Mouse (Mus musculus) hindbrain, embryonic 10.5 days (tissue): ENCODE data around the gene Pcolce2. TPM values are rescaled to one million over a fixed set of nuclear protein-coding genes. Genes with fewer than 3 reads are reported as not detected.
A peak's percentile ranks its signal among the peaks of the same experiment; 100 is the strongest.
"Not testable (repeated sequence)": the region's sequence is repeated elsewhere in the genome, so short reads cannot be mapped to it uniquely, and the experiment has no call there.

ENCODE experiments used
- DNase-seq: peaks from one replicate; pipeline ENCODE4 v3.0.0-alpha.2; 2017; ENCODE audit warnings: low spot score
- H3K27ac ChIP-seq: fragments of 300-500 bp; sonication (generic); 2 replicates; pipeline ENCODE4 v1.5.1; 2016; ENCODE audit warnings: mild to moderate bottlenecking, moderate library complexity
- H3K27me3 ChIP-seq: fragments of 300-500 bp; sonication (generic); 2 replicates; pipeline ENCODE4 v1.6.1; 2016; ENCODE audit warnings: mild to moderate bottlenecking; ENCODE audit not compliant: poor library complexity, insufficient read depth, severe bottlenecking
- H3K36me3 ChIP-seq: fragments of 300-500 bp; sonication (generic); 2 replicates; pipeline ENCODE4 v1.6.1; 2016; ENCODE audit warnings: mild to moderate bottlenecking, moderate library complexity
- H3K4me1 ChIP-seq: fragments of 300-500 bp; sonication (generic); replicated peaks from 2 replicates; pipeline ENCODE4 v1.6.1; 2016; ENCODE audit warnings: mild to moderate bottlenecking
- H3K4me3 ChIP-seq: fragments of 300-500 bp; sonication (generic); 2 replicates; pipeline ENCODE4 v1.5.1; 2016; ENCODE audit warnings: mild to moderate bottlenecking, moderate library complexity
- H3K9me3 ChIP-seq: fragments of 300-500 bp; sonication (generic); 2 replicates; pipeline ENCODE4 v1.6.1; 2016; ENCODE audit warnings: mild to moderate bottlenecking, moderate library complexity
- WGBS: fragments of 180-500 bp; shearing (Covaris S2); methylation state at CpG from one replicate; pipeline ENCODE4 v1.1.7; 2016; 5-methylcytosine and 5-hydroxymethylcytosine counted together
- polyA plus RNA-seq: library from polyadenylated mRNA; unstranded; fragments of >200 nt; fragmentation: Nextera tagmentation; extraction: Ambion mirVana; gene quantifications from 2 replicates; pipeline ENCODE4 v1.2.1, GENCODE M21; 2016

Gene Pcolce2
- polyA plus RNA-seq, 1 experiment from 2014 or later = 1.6 TPM

DNA sequence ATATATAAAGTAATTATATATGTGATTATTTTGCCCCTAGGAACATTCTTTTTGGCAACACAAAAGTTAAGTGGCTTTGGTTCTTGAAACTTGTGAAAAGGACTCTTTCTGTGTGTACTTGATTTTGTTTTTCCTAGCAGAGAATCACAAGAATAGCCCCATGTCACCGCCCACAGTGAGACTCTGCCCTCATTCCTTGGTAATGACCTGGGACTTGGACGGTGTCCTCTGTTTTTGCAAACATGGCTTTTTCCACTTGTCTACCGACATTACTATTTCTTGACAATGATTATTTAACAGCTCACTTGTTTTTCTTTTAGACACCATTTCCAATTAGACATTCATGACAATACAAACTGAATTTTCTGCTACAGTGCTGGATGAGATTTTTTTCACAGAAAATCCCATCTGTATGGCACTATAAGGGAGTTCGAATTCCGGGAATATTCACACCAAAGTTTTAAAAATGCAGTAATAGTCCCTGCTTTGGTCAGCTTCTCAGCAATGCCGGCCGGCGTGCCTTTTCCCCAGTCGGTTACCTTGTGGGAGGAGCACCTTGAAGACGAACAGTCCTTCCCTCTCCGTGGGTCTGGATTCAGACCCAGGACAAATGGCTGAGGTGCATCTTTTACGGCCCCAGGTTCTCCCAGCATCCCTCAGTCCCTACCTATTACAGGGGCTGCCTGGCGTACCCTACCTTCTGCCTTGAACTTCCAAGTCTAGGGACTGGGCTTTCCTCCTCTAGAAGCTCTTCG is 22.4 kb upstream of the Pcolce2 start:
- H3K4me1 ChIP-seq = peaks cover 14% of the 10 kb centered on the region
- H3K27me3 ChIP-seq = no peaks in the 10 kb centered on the region
- H3K9me3 ChIP-seq = no peaks in the 10 kb centered on the region
- no peak for DNase-seq
- H3K27ac ChIP-seq = no peak overlapping the region
- H3K4me3 ChIP-seq = no peak overlapping the region
- WGBS = 83% methylated on average over 14 of the region's 14 CpGs
- H3K36me3 ChIP-seq = no peaks in the 10 kb centered on the region

- WGBS = 81% methylated on average over 3 of the region's 3 CpGs
- Histone ChIP-seq H3K36me3 (no peaks in the 10 kb centered on the region), H3K4me3 (no peak overlapping the region), H3K27ac (no peak overlapping the region), H3K4me1 (peaks cover 14% of the 10 kb centered on the region), H3K27me3 (no peaks in the 10 kb centered on the region), H3K9me3 (no peaks in the 10 kb centered on the region)
- no peak for DNase-seq
Observed at GRCm38 (mm10) chr9:95615961-95616360, 21.4 kb upstream of the Pcolce2 start.

DNA sequence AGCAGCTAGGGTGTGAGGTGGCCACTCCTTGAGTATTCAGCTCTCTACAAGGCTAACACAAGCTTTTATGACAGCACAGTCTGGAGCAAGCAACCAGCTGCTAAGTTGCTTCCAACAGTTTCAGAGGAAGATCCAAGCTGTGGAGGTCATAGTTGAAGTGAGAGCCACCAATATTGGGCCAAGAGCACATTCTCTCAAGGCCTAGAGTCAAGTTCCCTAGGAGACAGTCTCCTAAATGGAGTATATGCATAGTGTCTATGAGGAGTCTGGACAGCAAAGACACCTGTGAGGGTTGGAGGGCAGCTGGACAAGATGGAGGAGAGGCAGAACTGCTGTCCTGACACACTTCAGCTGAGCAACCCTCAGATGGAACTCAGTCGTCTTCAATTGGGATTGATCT is 18.8 kb upstream of the Pcolce2 start:
- no peak for DNase-seq
- H3K36me3 ChIP-seq = no peaks in the 10 kb centered on the region
- H3K27ac ChIP-seq = no peak overlapping the region
- H3K9me3 ChIP-seq = no peaks in the 10 kb centered on the region
- WGBS = 86% methylated on average over 1 of the region's 1 CpGs
- no peak overlapping the region for H3K4me3 ChIP-seq
- no peaks in the 10 kb centered on the region for H3K27me3 ChIP-seq
- peaks cover 8% of the 10 kb centered on the region for H3K4me1 ChIP-seq

DNA sequence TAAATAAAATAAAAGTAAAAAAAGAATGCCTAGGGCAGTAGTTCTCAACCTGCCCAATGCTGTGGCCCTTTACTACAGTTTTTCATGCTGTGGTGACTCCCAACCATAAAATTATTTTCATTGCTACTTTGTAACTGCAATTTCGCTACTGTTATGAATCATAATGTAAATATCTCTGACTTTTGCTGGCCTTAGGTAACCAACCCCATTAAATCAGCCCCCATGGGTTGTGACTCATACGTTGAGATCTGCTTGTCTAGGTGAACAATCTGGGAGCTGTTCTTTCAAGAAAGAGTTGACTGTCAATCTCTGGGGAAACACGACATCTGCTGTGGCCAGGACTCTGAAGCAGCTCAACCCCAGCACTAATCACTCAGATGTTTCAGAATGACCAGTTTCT is 13.3 kb upstream of the Pcolce2 start:
- DNase-seq = no peak
- Histone ChIP-seq H3K4me1 (no peaks in the 10 kb centered on the region), H3K9me3 (no peaks in the 10 kb centered on the region), H3K27me3 (no peaks in the 10 kb centered on the region), H3K36me3 (no peaks in the 10 kb centered on the region), H3K27ac (no peak overlapping the region), H3K4me3 (no peak overlapping the region)
- WGBS = 87% methylated on average over 3 of the region's 3 CpGs

GRCm38 (mm10) chr9:95628439-95628948 is 8.9 kb upstream of the Pcolce2 start:
- no peak overlapping the region for H3K4me3 ChIP-seq
- 82% methylated on average over 6 of the region's 6 CpGs for WGBS
- no peaks in the 10 kb centered on the region for H3K36me3 ChIP-seq
- no peaks in the 10 kb centered on the region for H3K9me3 ChIP-seq
- no peak for DNase-seq
- no peaks in the 10 kb centered on the region for H3K27me3 ChIP-seq
- no peak overlapping the region for H3K27ac ChIP-seq
- no peaks in the 10 kb centered on the region for H3K4me1 ChIP-seq

GRCm38 (mm10) chr9:95629561-95629960 is 7.8 kb upstream of the Pcolce2 start:
- H3K9me3 ChIP-seq, H3K27me3 ChIP-seq, H3K27ac ChIP-seq, H3K4me3 ChIP-seq, H3K36me3 ChIP-seq, DNase-seq, H3K4me1 ChIP-seq: not testable (repeated sequence)
- WGBS = 78% methylated on average over 2 of the region's 2 CpGs

GRCm38 (mm10) chr9:95636395-95636794 is 1.0 kb upstream of the Pcolce2 start:
- peaks cover 41% of the 10 kb centered on the region for H3K27me3 ChIP-seq
- 79% methylated on average over 4 of the region's 4 CpGs for WGBS
- H3K4me3 ChIP-seq = peak overlapping the region; percentile 78; the same call in 1 of the 2 replicates
- H3K4me1 ChIP-seq = peaks cover 10% of the 10 kb centered on the region; the same call in 1 of the 2 replicates
- H3K9me3 ChIP-seq = peaks cover 2% of the 10 kb centered on the region; the same call in 1 of the 2 replicates
- H3K36me3 ChIP-seq = no peaks in the 10 kb centered on the region
- DNase-seq = no peak
- H3K27ac ChIP-seq = no peak overlapping the region

DNA sequence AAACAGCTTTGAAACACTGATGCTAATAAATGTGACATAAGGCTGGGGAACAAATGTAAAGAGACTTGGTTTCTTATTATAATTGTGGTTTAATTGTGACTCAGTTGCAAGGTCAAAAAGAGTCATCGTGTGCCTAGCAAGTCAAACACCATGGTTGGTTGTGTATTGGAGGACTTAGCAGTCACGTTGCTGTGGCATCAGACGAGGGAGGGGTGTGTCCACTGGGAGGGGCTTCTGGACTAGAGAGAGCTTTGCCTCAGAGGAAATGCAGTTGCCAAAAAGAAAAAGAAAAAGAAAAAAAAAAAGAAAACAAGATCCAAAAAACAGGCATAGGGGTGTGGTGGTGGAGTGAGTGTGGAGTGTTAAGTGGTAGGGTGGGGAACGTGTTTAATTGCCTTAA is 2.5 kb downstream of the Pcolce2 start:
- Histone ChIP-seq H3K4me3 (no peak overlapping the region), H3K9me3 (no peaks in the 10 kb centered on the region), H3K27me3 (peaks cover 40% of the 10 kb centered on the region), H3K4me1 (peaks cover 10% of the 10 kb centered on the region; the same call in 1 of the 2 replicates), H3K36me3 (no peaks in the 10 kb centered on the region), H3K27ac (no peak overlapping the region)
- 62% methylated on average over 4 of the region's 4 CpGs for WGBS
- no peak for DNase-seq

DNA sequence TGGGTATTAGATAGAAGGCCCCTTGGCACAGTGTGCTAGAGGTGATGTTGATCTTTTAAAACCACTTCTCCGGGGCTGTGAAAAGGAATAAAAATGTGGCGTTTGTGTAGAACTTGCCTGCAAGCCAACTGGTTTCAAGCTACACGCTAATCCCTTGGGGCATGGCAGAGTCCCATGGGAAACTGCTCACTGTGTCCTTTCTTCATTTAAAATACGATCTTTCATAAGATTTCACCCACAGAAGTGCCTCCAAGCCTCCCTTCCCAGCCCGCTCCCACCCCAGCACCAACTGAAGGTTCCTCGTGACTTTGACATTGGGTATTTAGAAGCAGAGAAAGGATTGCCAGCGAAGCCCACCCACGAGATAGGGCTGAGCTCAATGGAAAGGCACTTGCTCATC is 8.5 kb downstream of the Pcolce2 start:
- no peaks in the 10 kb centered on the region for H3K4me1 ChIP-seq
- DNase-seq = no peak
- 92% methylated on average over 8 of the region's 8 CpGs for WGBS
- no peaks in the 10 kb centered on the region for H3K27me3 ChIP-seq
- H3K9me3 ChIP-seq = 0 out of 2 replicates have a peak, but pooled peaks cover 7% of the 10 kb centered on the region
- H3K27ac ChIP-seq = no peak overlapping the region
- no peaks in the 10 kb centered on the region for H3K36me3 ChIP-seq
- H3K4me3 ChIP-seq = no peak overlapping the region

- Histone ChIP-seq H3K27me3 (no peaks in the 10 kb centered on the region), H3K4me1 (peaks cover 3% of the 10 kb centered on the region; the same call in 1 of the 2 replicates), H3K27ac (no peak overlapping the region), H3K36me3 (no peaks in the 10 kb centered on the region), H3K4me3 (no peak overlapping the region), H3K9me3 (0 out of 2 replicates have a peak, but pooled peaks cover 7% of the 10 kb centered on the region)
- no peak for DNase-seq
- WGBS = 93% methylated on average over 6 of the region's 6 CpGs
Observed at GRCm38 (mm10) chr9:95653363-95653762, 16.0 kb downstream of the Pcolce2 start.

DNA sequence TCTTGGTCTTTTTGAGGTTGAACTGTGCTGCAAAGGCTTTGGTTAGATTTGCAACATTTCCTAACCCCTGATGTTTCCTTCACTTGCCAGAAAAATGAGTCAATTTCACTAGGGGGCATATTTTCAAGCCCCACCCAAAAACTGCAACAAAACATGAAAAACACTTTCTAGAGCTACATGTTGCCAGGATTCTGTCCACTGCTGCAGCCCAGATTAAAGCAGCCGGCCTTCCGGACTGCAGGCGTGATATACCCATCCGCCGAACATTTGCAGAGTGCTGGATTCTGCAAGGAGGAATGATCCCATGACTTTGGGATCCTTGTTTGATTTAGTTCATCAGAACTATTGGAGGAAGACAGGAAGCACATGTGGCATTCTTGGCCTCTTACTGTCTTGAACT is 17.0 kb downstream of the Pcolce2 start:
- H3K9me3 ChIP-seq = 0 out of 2 replicates have a peak, but pooled peaks cover 7% of the 10 kb centered on the region
- H3K27me3 ChIP-seq = no peaks in the 10 kb centered on the region
- H3K27ac ChIP-seq = no peak overlapping the region
- peaks cover 3% of the 10 kb centered on the region; the same call in 1 of the 2 replicates for H3K4me1 ChIP-seq
- no peak for DNase-seq
- H3K36me3 ChIP-seq = no peaks in the 10 kb centered on the region
- WGBS = 96% methylated on average over 5 of the region's 5 CpGs
- H3K4me3 ChIP-seq = no peak overlapping the region

DNA sequence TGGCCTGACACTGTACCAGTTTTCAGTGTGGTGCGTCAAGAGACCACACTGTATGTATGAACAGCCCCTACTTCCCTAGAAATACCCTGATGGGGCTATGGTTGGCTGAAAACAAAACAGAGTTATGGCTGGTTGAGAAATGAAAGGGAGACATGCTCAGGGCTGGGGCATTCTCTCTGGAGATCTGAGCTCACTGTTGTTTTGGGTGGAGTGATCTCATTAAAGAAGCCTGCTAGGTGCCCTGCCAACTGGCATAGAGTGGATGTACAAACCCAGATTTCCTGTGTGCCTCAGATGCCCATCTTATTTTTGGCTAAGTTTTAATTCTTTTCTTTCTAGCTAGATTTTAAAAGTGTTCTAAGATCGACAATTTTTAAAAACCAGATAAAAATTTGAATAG is 20.5 kb downstream of the Pcolce2 start:
- Histone ChIP-seq H3K27ac (no peak overlapping the region), H3K27me3 (no peaks in the 10 kb centered on the region), H3K36me3 (no peaks in the 10 kb centered on the region), H3K4me3 (no peak overlapping the region), H3K9me3 (no peaks in the 10 kb centered on the region), H3K4me1 (peaks cover 3% of the 10 kb centered on the region; the same call in 1 of the 2 replicates)
- WGBS = 90% methylated on average over 2 of the region's 2 CpGs
- DNase-seq = no peak

DNA sequence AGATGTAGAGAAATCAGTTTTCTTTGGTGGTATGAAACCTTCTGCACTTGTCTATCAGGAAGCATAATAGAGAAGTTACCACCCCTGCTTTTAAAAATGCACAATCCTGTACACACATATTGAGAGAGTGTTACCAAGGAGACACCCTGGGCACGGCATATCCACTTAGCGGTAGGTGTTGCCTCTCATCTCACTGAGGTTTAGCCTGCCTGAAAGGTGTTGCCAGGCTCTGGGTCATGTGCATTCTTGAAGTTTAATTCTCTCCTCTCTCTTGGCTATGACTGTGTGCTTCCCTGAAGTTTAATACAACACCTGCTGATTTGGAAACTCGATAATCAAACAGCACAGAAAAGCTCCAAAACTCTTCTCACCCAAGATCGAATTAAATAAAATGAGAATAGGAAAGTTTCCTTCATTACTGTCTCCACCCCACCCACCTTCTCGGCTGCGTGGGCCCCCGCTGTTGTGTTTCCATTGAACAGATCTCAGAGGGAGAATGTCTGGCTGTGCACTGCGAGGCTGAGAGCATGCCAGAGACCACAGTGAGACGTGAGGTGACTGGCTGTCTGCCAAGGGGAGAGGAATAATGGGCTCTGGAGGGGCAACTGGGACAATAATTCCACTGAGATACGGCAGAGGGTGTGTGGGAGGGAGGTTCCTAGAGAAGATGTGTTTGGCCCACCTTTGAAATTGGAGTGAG is 27.0 kb downstream of the Pcolce2 start:
- H3K27me3 ChIP-seq = no peaks in the 10 kb centered on the region
- 77% methylated on average over 10 of the region's 10 CpGs for WGBS
- H3K27ac ChIP-seq = no peak overlapping the region
- H3K36me3 ChIP-seq = no peaks in the 10 kb centered on the region
- peaks cover 8% of the 10 kb centered on the region; the same call in 1 of the 2 replicates for H3K4me1 ChIP-seq
- H3K9me3 ChIP-seq = no peaks in the 10 kb centered on the region
- DNase-seq = no peak
- H3K4me3 ChIP-seq = no peak overlapping the region
